Mouse (Mus musculus): ENCODE measurements around the gene Msi2. TPM values are rescaled to one million over a fixed set of nuclear protein-coding genes. Genes with fewer than 3 reads are reported as not detected.

Gene Msi2
- polyA plus RNA-seq, 1 experiment from 2014 or later: 33.1 TPM

- no peaks in the 10 kb centered on the region for H3K27me3 ChIP-seq (ENCODE audit: control insufficient read depth, insufficient read depth, low read length)
- peak overlapping the region; percentile 63 for H3K27ac ChIP-seq (replicated peaks; ENCODE audit: low read depth, low read length)
- peak; percentile 34; the same call in 1 of the 2 replicates for ATAC-seq (ENCODE audit: low FRiP score, low TSS enrichment)
- no peak overlapping the region for H3K4me3 ChIP-seq (replicated peaks; ENCODE audit: low read depth, low read length)
- H3K9me3 ChIP-seq (ENCODE audit: control insufficient read depth, low read length): no peaks in the 10 kb centered on the region
- H3K9ac ChIP-seq (replicated peaks; ENCODE audit: low read length): peak overlapping the region; percentile 26; the same call in 1 of the 2 replicates
- no peaks in the 10 kb centered on the region for H3K36me3 ChIP-seq (ENCODE audit: control insufficient read depth, insufficient read depth, low read length)
- peak; percentile 65 for DNase-seq
- WGBS: 12% methylated on average over 12 of the region's 12 CpGs
- peaks cover 44% of the 10 kb centered on the region for H3K4me1 ChIP-seq (ENCODE audit: control insufficient read depth, insufficient read depth, low read length)
- 0 out of 2 replicates have a peak overlapping the region, but pooled peaks have one; percentile 12 for H3K4me2 ChIP-seq (ENCODE audit: low read length)
These were observed 246.2 kb downstream of the Msi2 start for GRCm38 (mm10) chr11:88471981-88472647.

GRCm38 (mm10) chr11:88470599-88470998 lies 247.7 kb downstream of the Msi2 start:
- Histone ChIP-seq H3K4me1 (ENCODE audit: control insufficient read depth, insufficient read depth, low read length) (peaks cover 38% of the 10 kb centered on the region), H3K9ac (replicated peaks; ENCODE audit: low read length) (no peak overlapping the region), H3K27me3 (ENCODE audit: control insufficient read depth, insufficient read depth, low read length) (no peaks in the 10 kb centered on the region), H3K4me2 (ENCODE audit: low read length) (no peak overlapping the region), H3K9me3 (ENCODE audit: control insufficient read depth, low read length) (no peaks in the 10 kb centered on the region), H3K36me3 (ENCODE audit: control insufficient read depth, insufficient read depth, low read length) (no peaks in the 10 kb centered on the region), H3K27ac (replicated peaks; ENCODE audit: low read depth, low read length) (peak overlapping the region; percentile 2; the same call in 1 of the 2 replicates), H3K4me3 (replicated peaks; ENCODE audit: low read depth, low read length) (no peak overlapping the region)
- ATAC-seq (ENCODE audit: low FRiP score, low TSS enrichment) (no peak), DNase-seq (no peak)

GRCm38 (mm10) chr11:88468996-88469395 lies 249.3 kb downstream of the Msi2 start:
- Histone ChIP-seq H3K36me3 (ENCODE audit: control insufficient read depth, insufficient read depth, low read length) (no peaks in the 10 kb centered on the region), H3K27me3 (ENCODE audit: control insufficient read depth, insufficient read depth, low read length) (no peaks in the 10 kb centered on the region), H3K9me3 (ENCODE audit: control insufficient read depth, low read length) (no peaks in the 10 kb centered on the region), H3K4me2 (ENCODE audit: low read length) (no peak overlapping the region), H3K9ac (replicated peaks; ENCODE audit: low read length) (no peak overlapping the region), H3K4me3 (replicated peaks; ENCODE audit: low read depth, low read length) (no peak overlapping the region), H3K4me1 (ENCODE audit: control insufficient read depth, insufficient read depth, low read length) (peaks cover 35% of the 10 kb centered on the region), H3K27ac (replicated peaks; ENCODE audit: low read depth, low read length) (no peak overlapping the region)
- ATAC-seq (ENCODE audit: low FRiP score, low TSS enrichment): no peak
- no peak for DNase-seq

GRCm38 (mm10) chr11:88467498-88468245 lies 250.6 kb downstream of the Msi2 start:
- no peak for DNase-seq
- H3K27me3 ChIP-seq (ENCODE audit: control insufficient read depth, insufficient read depth, low read length): no peaks in the 10 kb centered on the region

GRCm38 (mm10) chr11:88463951-88464350 lies 254.4 kb downstream of the Msi2 start:
- Histone ChIP-seq H3K36me3 (ENCODE audit: control insufficient read depth, insufficient read depth, low read length) (no peaks in the 10 kb centered on the region), H3K27me3 (ENCODE audit: control insufficient read depth, insufficient read depth, low read length) (no peaks in the 10 kb centered on the region), H3K9ac (replicated peaks; ENCODE audit: low read length) (no peak overlapping the region), H3K27ac (replicated peaks; ENCODE audit: low read depth, low read length) (peak overlapping the region; percentile 58), H3K4me1 (ENCODE audit: control insufficient read depth, insufficient read depth, low read length) (peaks cover 52% of the 10 kb centered on the region), H3K4me2 (ENCODE audit: low read length) (no peak overlapping the region), H3K9me3 (ENCODE audit: control insufficient read depth, low read length) (no peaks in the 10 kb centered on the region), H3K4me3 (replicated peaks; ENCODE audit: low read depth, low read length) (no peak overlapping the region)
- DNase-seq (no peak), ATAC-seq (ENCODE audit: low FRiP score, low TSS enrichment) (no peak)
- WGBS: 68% methylated on average over 6 of the region's 6 CpGs

More at GRCm38 (mm10) chr11:88467498-88468245, 250.6 kb downstream of the Msi2 start:
- Histone ChIP-seq H3K36me3 (ENCODE audit: control insufficient read depth, insufficient read depth, low read length) (no peaks in the 10 kb centered on the region), H3K4me3 (replicated peaks; ENCODE audit: low read depth, low read length) (no peak overlapping the region), H3K9ac (replicated peaks; ENCODE audit: low read length) (no peak overlapping the region), H3K9me3 (ENCODE audit: control insufficient read depth, low read length) (no peaks in the 10 kb centered on the region), H3K4me1 (ENCODE audit: control insufficient read depth, insufficient read depth, low read length) (peaks cover 39% of the 10 kb centered on the region), H3K4me2 (ENCODE audit: low read length) (no peak overlapping the region), H3K27ac (replicated peaks; ENCODE audit: low read depth, low read length) (peak overlapping the region; percentile 49; the same call in 1 of the 2 replicates)
- no peak for ATAC-seq (ENCODE audit: low FRiP score, low TSS enrichment)
- 76% methylated on average over 18 of the region's 18 CpGs for WGBS

- Histone ChIP-seq H3K9me3 (ENCODE audit: control insufficient read depth, low read length) (no peaks in the 10 kb centered on the region), H3K9ac (replicated peaks; ENCODE audit: low read length) (no peak overlapping the region), H3K36me3 (ENCODE audit: control insufficient read depth, insufficient read depth, low read length) (no peaks in the 10 kb centered on the region), H3K27ac (replicated peaks; ENCODE audit: low read depth, low read length) (peak overlapping the region; percentile 58), H3K4me1 (ENCODE audit: control insufficient read depth, insufficient read depth, low read length) (peaks cover 55% of the 10 kb centered on the region), H3K4me3 (replicated peaks; ENCODE audit: low read depth, low read length) (no peak overlapping the region), H3K27me3 (ENCODE audit: control insufficient read depth, insufficient read depth, low read length) (no peaks in the 10 kb centered on the region), H3K4me2 (ENCODE audit: low read length) (no peak overlapping the region)
- 55% methylated on average over 8 of the region's 8 CpGs for WGBS
- DNase-seq (no peak), ATAC-seq (ENCODE audit: low FRiP score, low TSS enrichment) (no peak)
These were observed 255.5 kb downstream of the Msi2 start for GRCm38 (mm10) chr11:88462789-88463188.

GRCm38 (mm10) chr11:88461601-88462000 lies 256.7 kb downstream of the Msi2 start:
- H3K9me3 ChIP-seq (ENCODE audit: control insufficient read depth, low read length): no peaks in the 10 kb centered on the region
- 97% methylated on average over 4 of the region's 4 CpGs for WGBS

GRCm38 (mm10) chr11:88459946-88460736 lies 258.2 kb downstream of the Msi2 start:
- DNase-seq (peak; percentile 78), ATAC-seq (ENCODE audit: low FRiP score, low TSS enrichment) (no peak)
- 23% methylated on average over 19 of the region's 19 CpGs for WGBS
- no peaks in the 10 kb centered on the region for H3K9me3 ChIP-seq (ENCODE audit: control insufficient read depth, low read length)
- H3K36me3 ChIP-seq (ENCODE audit: control insufficient read depth, insufficient read depth, low read length): no peaks in the 10 kb centered on the region
- H3K9ac ChIP-seq (replicated peaks; ENCODE audit: low read length): no peak overlapping the region
- no peak overlapping the region for H3K4me3 ChIP-seq (replicated peaks; ENCODE audit: low read depth, low read length)
- H3K4me1 ChIP-seq (ENCODE audit: control insufficient read depth, insufficient read depth, low read length): peaks cover 73% of the 10 kb centered on the region
- peak overlapping the region; percentile 71 for H3K27ac ChIP-seq (replicated peaks; ENCODE audit: low read depth, low read length)
- no peaks in the 10 kb centered on the region for H3K27me3 ChIP-seq (ENCODE audit: control insufficient read depth, insufficient read depth, low read length)
- H3K4me2 ChIP-seq (ENCODE audit: low read length): no peak overlapping the region

More at GRCm38 (mm10) chr11:88461601-88462000, 256.7 kb downstream of the Msi2 start:
- Histone ChIP-seq H3K36me3 (ENCODE audit: control insufficient read depth, insufficient read depth, low read length) (no peaks in the 10 kb centered on the region), H3K4me3 (replicated peaks; ENCODE audit: low read depth, low read length) (no peak overlapping the region), H3K4me1 (ENCODE audit: control insufficient read depth, insufficient read depth, low read length) (peaks cover 60% of the 10 kb centered on the region), H3K9ac (replicated peaks; ENCODE audit: low read length) (no peak overlapping the region), H3K27ac (replicated peaks; ENCODE audit: low read depth, low read length) (peak overlapping the region; percentile 68; the same call in 1 of the 2 replicates), H3K27me3 (ENCODE audit: control insufficient read depth, insufficient read depth, low read length) (no peaks in the 10 kb centered on the region), H3K4me2 (ENCODE audit: low read length) (no peak overlapping the region)
- no peak for ATAC-seq (ENCODE audit: low FRiP score, low TSS enrichment)
- DNase-seq: no peak
